Mouse (Mus musculus): ENCODE measurements around the gene Brd7.

- TF ChIP-seq GATA1 (IDR thresholded peaks at IDR 0.05; ENCODE audit: low read length) (no peak), TAL1 (IDR thresholded peaks at IDR 0.05; ENCODE audit: low read length) (no peak)
Observed at GRCm38 (mm10) chr8:88317341-88317740, 44.7 kb downstream of the Brd7 start.

All from erythroblast, embryonic 14.5 days (primary cell).